Mouse (Mus musculus) left cerebral cortex, adult 9 months (tissue): ENCODE results near the gene Bax.

ENCODE experiments used
- DNase-seq, 2 experiments: peaks; one replicate each; pipeline ENCODE4 v3.0.0; 2022; ENCODE audit warnings: low spot score in 2 of 2

Bax gene

GRCm38 (mm10) chr7:45456721-45457203 lies 9.9 kb downstream of the Bax start:
- DNase-seq: no peak

- no peak for DNase-seq
These were observed 10.6 kb downstream of the Bax start for GRCm38 (mm10) chr7:45455932-45456696.

GRCm38 (mm10) chr7:45454971-45455370 lies 11.7 kb downstream of the Bax start:
- no peak for DNase-seq

- peak in 1 of 2 experiments; percentile 93 for DNase-seq
These were observed 15.2 kb downstream of the Bax start for GRCm38 (mm10) chr7:45451344-45451982.

- no peak for DNase-seq
These were observed 16.7 kb downstream of the Bax start for GRCm38 (mm10) chr7:45449974-45450373.

GRCm38 (mm10) chr7:45447325-45447990 lies 19.2 kb downstream of the Bax start:
- DNase-seq: no peak

GRCm38 (mm10) chr7:45446589-45446988 lies 20.1 kb downstream of the Bax start:
- DNase-seq: no peak

GRCm38 (mm10) chr7:45443526-45444420 lies 22.9 kb downstream of the Bax start:
- no peak for DNase-seq

- DNase-seq: no peak
These were observed 29.0 kb downstream of the Bax start, which contains the start of gene Ruvbl2 for GRCm38 (mm10) chr7:45437521-45438276. Gene Ruvbl2, minus strand, starts transcription at chr7:45438096.

GRCm38 (mm10) chr7:45437046-45437445 lies 29.7 kb downstream of the Bax start:
- DNase-seq: no peak

- no peak for DNase-seq
These were observed 30.3 kb downstream of the Bax start for GRCm38 (mm10) chr7:45436444-45436843.

- no peak for DNase-seq
These were observed 31.7 kb downstream of the Bax start for GRCm38 (mm10) chr7:45435038-45435437.

- peak; percentile 100 for DNase-seq
These were observed 32.3 kb downstream of the Bax start, which contains the start of gene Gys1 for GRCm38 (mm10) chr7:45434203-45435015. Gene Gys1, plus strand, starts transcription at chr7:45434844.

- no peak for DNase-seq
These were observed 32.9 kb downstream of the Bax start for GRCm38 (mm10) chr7:45433835-45434202.

GRCm38 (mm10) chr7:45426556-45426955 lies 40.1 kb downstream of the Bax start:
- no peak for DNase-seq

- DNase-seq: no peak
These were observed 45.5 kb downstream of the Bax start for GRCm38 (mm10) chr7:45421194-45421593.

- DNase-seq: no peak
These were observed 46.1 kb downstream of the Bax start, which contains the start of gene Lhb for GRCm38 (mm10) chr7:45420615-45420919. Gene Lhb, plus strand, starts transcription at chr7:45420820.

- no peak for DNase-seq
These were observed 46.7 kb downstream of the Bax start for GRCm38 (mm10) chr7:45419859-45420614.

- no peak for DNase-seq
These were observed 48.7 kb downstream of the Bax start for GRCm38 (mm10) chr7:45417962-45418492.
